Mouse (Mus musculus) cerebellum, adult 18-20 months (tissue): ENCODE data around the gene Gpr162.
A peak's percentile ranks its signal among the peaks of the same experiment; 100 is the strongest.

Source experiments
- DNase-seq, 2 experiments: peaks; one replicate each; pipeline ENCODE4 v3.0.0; 2021

Gene Gpr162

DNA sequence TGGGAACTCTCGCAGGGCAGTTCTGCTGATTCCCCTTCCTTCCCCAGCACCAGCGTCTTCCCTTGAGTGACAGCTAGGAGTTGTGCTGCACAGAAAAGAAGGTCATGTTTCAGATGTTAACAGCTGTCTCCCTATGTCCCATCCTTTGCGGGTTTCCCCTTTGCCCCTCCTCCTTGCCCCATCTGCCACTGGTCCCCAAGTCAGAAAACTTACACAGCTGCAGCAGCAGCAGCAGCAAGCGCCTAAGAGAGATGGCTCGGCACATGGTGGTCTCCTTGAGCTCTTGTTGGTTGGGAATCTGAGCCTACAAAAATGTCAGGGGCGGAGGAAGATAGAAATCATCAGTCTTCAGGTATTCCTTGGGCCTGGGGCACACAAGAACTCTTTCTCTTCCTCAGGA is 15.6 kb upstream of the Gpr162 start:
- no peak for DNase-seq

DNA sequence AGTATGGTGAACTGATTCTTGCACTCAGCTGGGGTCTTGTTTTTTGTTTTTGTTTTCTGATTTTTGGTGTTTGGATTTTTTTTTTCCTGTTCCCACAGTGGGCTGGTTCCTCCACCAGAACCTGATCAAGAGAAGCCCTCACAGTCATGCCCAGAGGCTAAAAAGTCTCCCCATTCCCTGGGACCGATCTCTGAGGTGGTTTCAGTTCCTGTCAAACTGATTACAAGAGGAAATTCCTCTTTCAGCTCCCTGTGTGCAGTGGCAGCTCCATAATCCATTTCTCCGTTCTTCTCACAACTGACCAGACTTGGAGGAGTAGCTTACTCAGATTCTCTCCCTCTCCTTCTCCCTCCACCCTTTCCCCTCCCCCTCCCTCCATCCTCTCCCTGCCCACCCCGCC is 10.6 kb upstream of the Gpr162 start:
- no peak for DNase-seq

DNA sequence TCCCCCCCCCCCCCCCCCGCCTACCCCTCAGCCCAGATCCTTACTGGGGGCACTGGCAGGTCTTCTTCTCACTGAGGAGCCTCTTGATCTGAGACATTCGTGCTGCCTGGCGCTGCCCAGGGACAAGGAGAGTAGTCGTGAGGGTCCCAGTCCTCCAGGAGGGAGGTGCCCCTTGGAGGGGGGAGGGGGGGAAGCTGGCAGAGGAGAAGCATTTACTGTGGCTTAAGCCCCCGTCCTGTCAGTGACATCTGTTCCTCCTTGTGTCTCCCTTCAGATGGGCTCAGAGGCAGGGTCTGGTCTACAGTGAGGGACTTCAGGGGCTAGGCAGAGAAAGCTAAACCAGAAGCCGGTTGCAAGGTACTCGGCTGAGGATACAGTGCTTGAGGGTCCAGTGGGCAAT is 2.8 kb upstream of the Gpr162 start:
- no peak for DNase-seq

DNA sequence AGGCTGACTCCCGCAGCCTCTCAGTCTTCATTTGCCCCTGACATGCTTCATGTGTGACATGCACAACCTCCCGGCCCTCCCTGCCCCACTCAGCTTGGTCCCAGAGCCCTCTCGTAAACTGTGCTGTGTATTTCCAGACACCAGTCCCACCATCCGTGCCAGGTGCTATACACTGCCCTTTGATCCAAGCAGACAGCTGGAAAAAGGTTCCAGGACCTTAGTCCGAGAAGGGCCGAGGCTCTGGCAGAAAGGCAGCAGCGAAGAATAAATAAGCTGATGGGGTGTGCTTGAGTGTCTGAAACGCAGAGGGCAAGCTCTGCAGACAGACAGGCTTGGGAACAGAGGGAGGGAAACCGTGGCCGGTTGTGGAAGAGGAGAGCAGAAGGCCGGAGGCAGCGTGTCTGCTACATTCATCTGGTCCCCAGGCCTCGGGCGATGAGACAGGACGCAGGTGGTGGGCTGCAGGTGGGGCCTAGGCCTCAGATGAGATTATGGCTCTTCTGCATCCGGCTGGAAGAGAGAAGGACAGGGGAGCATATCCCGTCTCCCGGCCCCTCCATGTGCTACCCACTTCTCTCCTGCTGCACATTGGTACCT is 2.1 kb upstream of the Gpr162 start:
- no peak for DNase-seq

DNA sequence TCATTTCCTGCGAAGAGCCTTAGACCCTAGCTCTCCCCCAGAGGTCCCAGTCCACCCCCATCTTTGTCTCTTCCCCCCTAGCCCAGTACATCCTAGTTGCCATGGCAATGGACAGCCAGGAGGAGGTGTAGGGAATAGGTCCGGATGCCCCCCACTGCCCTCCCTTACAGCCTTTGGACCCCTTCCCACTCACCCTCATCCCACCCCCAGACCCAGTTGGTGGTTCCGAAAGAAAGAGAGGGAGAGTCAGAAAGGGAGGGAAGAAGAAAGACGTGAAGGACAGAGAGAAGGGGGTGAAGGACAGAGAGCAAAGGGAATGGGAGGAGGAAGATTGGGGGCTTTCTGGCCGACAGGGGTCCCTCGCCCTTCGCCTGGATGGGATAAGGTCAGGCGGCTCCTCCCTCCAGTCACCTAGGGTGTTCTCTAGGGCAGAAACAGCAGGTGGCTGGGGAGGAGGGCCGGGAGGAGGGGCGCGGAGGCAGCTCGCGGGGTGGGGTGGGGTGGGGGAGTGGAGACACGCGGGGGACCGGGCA is 592 bp downstream of the Gpr162 start:
- DNase-seq: peak; percentile 42 to 54

DNA sequence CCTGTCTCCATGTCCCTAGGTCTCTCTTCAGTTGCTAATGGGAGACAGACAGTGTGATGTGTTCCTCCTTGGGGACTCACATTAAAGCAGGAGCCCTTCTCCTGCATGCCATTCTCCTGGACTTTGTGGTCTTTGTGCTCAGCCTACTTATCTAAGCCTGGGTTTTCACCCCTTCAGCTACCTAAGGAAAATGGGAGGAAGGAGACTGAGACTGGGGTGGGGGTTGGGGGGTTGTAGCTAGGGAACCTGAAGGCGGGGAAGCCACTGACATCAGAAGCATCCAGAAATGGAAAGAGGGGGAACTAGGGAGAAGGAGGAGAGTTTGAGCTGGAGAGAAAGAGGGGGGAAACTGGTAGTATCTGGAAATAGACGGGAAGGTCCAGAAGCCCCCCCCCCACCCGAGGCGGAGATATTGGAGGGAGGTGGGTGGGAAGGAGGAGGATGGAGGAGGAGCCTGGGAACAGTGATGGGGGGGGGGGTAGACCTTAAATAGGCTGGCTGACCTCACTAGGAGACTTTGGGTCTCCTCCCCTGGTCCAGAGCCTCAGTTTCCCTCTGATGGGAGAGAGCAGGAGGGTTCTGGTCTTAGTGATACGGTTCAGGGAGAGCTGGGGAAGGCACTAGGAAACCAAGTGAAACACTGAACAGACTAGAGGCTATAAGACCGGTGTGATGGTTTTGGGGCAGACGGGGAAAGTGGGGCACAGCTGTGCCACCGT is 1.2 kb downstream of the Gpr162 start:
- DNase-seq: peak in 1 of 2 experiments; percentile 33

DNA sequence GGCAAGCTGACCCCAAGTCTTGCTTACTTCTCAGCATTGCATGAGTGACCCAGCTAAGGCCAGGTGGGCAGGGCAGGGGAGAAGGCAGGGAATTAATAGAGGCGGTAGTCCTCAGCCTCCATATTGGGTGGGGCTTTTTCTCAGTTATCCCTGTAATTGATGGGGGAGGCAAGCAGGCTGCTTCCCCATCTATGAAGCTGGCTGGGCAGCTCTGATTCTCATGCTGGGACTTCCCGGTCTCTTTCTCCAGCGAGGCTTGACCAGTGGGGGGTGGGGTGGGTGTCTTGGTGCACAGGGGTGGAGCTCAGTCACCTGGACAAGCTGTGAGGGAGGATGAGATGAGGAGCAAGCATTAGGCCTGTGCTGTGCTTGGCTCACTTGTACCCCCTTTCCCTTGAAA is 2.0 kb downstream of the Gpr162 start:
- peak; percentile 34 to 41 for DNase-seq

DNA sequence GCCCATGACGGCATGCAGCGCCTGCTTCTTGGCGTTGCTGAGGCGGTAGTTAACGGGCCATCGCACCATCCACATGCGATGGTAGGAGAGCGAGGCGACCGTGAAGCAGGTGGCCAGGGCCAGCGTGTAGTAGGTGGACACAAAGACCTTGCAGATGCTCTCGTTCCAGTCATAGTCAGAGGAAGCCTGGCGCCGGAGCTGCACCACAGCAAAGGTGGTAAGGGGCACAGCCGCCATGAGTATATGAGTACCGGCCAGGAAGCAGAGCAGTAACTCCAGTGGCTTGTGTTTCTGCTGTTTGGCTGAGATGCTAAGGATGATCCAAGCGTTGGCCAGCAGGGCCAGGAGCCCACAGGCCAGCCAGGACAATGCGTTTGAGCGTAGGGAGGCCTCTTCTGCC is 2.5 kb downstream of the Gpr162 start:
- DNase-seq: peak in 1 of 2 experiments; percentile 57

DNA sequence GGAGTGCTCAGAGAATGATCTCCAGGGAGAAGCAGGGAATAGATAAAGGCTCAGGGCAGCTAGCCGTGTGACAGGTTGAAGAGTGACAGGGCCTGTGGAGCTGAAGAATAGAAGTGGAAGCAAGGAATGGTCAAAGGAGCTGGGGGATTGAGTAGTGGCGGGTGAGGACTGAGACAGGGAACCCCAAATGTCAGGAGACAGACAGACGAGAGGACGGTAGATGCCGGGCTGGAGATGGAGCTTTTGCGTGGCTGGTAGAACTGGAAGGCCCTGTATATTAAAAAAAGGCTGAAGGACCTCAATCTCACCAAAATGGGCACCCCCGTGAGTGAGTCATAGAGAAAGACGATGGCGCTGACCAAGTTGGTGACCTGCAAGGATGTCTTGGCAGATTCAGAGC is 3.3 kb downstream of the Gpr162 start:
- DNase-seq: peak in 1 of 2 experiments; percentile 45

DNA sequence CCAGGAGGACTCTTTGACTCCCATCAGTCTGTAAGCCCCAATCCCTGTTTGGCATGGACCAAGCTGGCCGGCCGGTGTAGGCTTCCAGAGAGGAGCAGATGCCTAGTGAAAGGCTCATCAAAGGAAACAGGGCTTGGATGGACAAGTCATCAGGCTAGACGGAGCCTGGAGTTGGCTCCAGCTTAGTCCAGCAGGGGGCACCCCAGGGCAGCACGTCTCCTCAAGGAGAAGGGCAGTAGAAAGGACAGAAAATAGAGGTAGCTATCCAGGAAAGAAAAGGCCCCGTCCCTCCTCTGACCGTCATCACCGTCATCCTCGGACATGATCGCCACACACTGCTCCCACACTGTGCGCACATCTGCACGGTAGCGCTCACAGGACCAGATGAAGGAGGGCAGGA is 4.1 kb downstream of the Gpr162 start:
- peak; percentile 93 to 94 for DNase-seq

DNA sequence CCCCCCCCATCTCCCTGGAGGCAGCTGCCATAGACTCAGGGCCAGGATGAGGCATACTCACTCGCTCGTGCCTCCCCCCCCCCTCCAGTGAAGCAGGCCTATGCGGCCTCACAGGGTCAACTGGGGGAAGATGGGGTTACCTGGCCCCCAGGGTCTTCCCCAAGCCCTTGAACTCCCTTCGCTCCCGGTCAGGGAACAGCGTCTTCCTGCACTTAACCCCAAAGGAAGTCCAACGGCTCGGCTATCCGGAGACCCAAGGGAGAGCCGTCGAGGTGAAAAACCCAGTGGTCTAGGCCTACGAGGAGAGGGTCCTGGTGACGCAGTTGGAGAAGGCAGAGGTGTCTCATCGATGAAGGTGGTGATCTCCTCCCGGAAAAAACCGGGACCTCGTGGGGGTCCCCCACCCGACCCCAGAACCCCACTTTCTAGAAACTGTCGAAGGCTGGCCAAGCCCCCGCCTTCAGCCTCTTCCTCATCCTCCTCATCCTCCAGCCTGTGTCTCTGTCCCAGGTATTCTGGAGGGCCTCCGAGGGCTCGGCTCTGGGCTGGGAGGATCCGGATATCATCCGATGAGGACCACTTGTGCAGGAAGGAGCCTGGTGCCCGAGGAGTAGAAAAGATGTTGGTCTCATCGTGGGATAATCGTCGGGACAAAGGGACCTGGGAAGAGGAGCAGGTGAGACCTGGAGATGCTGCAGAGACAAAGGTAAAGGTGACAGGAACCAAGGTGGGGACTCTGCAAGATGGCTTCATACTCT is 5.0 kb downstream of the Gpr162 start:
- DNase-seq: peak in 1 of 2 experiments; percentile 38

DNA sequence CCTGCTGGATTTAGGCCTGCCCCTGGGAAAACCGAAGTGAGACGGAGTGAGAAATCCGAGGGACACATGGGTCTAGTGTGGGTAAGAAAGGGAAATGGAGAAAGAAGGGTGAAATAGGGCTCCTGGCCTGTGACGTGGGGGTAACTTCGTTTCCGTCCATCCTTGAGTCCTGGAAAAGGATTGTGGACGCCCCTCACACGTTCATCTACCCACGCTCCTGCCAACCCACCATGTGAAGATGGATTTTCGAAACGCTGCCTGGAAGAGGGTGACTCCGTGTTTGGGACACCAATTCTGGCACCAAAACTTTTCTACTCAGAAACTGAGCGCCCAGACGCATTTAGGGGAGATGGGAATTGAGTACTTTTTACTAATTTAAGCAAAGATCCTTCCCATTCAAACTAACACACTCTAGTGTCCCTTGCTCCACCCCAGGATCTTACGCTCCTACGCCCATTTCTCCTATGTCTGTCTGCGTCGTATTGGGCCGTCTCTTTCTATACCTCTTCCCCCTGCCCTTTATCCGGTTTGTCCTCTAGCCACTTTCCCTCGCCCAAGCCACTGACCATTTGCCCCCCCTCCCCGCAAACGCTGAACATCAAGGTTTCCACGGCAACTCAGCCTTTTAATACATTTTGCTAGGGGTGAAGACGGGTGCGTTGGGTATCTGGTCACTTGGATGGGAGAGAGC is 5.8 kb downstream of the Gpr162 start:
- peak in 1 of 2 experiments; percentile 26 for DNase-seq

DNA sequence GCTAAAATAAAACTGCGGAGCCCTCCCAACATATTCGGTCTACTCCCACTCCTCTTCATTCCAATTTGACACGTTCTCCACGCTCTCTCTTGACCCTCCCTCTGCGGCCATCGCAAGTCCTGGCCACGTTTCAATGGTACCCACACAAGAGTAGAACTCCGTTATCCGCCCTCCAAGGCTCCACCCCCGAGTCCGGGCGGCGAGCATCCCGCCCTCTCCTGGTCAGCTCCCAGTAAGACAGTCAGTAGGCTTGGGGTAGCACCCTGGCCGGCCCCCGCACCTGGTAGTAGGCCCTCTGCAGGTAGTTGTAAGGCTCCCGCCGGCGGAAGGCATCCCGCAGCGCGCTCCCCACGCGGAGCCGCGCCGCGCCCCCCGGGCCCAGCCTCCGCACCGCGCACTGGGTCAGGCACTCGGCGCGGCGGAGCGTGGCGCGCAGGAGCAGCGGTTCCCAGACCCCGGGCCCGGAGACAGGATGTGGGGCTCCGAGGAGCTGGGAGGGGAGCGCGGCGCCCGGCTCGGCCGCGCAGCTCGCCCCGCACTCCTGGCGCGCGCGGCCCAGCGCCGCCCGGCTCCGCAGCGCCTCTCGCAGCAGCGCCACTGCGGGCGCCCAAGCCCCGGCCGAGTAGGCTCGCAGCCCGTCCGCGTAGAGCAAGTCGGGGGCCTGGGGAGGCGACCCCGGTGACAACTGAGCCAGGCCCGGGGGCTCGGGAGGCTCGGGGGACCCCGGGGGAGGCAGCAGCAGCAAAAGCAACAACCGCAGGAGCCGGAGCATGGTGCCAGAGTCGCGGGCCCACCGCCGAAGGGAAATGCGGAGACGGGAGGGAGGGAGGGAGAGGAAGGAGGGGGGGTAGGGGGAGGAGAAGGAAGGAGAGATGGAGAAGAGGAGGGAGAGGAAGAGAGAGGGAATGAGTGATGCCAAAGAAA is 6.6 kb downstream of the Gpr162 start, which contains the start of gene P3h3:
Gene P3h3 (minus strand): TSS at position 837 of the 924 bp plus-strand sequence.
- peak; percentile 92 for DNase-seq

DNA sequence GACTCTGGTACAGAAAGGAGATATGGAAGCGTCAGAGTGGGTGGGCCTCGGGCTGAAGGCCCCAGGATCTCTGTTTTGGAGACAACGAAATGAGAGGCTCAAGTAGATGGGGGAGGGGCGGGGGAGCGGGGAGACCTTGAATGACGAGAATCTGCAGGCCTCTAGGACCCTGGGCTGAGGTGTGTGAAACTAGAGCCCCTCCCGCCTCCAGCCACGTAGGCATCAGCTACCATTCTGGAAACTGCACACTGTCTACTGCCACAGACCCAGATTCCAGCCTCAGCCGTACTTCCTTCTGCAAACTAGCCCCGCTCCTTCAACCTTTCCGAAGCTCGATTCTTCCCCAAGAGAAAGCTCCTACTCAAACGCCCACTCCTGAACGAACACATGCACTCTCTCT is 7.5 kb downstream of the Gpr162 start:
- DNase-seq: peak; percentile 43 to 45

DNA sequence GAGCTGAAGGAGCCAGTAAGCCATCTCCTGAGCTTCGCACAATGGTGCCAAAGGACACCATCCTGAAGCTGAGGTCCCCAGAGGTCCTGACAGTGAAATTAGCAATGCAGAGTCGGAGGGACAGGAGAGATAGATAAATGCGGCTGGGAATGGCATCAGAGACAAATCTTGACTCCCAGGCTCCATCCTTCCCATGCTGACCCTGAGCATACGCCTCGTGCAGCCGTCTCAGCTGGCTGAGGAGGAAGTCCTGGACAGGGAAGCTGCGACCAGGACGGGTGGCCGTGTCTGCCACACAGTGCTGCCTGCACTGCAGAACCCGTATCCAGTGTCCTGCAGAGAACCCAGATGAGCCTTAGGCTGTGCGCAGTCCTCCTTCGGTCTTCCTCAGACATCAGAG is 9.1 kb downstream of the Gpr162 start:
- DNase-seq: no peak

DNA sequence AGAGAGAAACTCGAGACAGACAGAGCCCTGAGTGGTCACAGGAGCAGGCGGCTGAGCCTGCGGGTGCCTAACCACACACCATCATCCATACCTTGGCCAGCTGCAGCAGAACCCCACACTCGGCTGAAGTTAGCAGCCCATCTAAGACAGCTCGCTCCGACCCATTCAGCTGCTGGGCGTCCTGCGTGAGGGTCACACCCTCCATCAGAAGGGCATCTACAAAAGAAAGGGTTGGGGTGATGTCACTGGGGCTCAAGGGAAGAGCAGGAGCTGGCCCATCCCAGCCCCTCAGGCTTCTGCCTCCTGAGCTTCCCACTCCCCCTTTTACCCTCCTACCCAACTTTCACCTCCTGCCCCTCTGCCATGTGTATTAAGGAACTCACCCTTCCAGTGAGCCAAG is 13.2 kb downstream of the Gpr162 start:
- no peak for DNase-seq

DNA sequence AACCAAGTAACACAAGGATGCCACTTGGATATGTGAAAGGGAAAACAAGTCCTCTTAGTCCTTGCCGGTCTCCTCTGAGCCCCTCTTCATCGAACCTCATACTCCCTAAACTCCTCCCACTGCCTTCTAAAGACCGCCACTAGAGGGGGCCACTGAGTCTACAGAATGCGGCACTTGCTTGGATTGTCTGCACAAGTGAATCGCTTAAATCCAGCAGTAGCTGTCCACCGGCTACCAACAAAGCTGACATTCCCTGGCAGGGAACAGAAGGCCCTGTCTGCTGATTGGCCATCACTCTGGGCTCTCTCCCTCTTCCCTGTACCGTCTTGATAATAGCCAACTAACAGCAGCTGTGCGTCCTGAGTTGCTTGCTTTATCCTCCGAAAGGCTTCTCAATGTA is 16.5 kb downstream of the Gpr162 start:
- DNase-seq: peak; percentile 95

DNA sequence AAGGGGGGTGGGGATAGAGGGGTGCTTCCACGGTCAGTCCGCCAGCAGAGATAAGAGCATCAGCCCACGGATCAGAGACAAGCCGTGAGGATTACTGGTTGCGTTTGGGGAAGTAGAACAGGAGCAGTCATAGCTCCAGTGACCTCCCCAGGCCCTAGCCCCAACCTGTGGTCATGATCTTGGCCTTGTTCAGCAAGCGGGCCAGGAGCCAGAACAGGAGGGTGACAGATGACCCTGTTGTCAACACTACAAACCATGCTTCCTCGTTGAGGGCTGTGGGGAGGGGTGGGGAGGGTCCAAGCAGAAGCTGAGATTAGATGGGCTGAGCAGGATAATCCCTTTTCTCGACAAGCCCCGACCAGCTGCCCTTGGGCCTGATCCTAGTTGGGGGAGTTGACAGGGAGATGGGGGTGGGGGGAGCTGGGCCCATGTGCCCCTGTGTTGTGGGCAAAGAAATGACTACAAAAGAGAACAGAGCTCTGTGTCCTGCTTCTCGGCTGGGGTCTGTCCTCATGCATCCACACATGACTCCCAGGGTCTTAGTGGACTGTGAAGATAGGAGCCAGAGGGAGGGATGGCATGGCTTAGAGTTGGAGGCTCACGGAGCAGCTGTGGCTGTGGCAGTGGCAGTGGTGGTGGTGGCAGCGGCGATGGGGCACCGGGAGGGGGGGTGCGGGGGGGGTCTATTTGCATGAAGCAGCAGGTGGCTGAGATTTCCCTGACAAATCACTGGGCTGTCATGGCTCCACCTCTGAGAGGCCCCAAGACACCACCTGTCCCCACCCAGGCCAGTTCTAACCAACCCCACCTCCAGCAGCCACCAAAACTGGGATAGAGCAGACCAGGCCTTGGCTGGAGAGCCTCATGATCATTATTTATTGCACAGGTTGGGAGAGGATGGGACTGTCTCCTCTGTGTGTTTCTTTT is 23.3 kb downstream of the Gpr162 start, which contains the start of gene Gnb3:
Gene Gnb3 (minus strand): TSS at position 35 of the 927 bp plus-strand sequence.
- DNase-seq: no peak

DNA sequence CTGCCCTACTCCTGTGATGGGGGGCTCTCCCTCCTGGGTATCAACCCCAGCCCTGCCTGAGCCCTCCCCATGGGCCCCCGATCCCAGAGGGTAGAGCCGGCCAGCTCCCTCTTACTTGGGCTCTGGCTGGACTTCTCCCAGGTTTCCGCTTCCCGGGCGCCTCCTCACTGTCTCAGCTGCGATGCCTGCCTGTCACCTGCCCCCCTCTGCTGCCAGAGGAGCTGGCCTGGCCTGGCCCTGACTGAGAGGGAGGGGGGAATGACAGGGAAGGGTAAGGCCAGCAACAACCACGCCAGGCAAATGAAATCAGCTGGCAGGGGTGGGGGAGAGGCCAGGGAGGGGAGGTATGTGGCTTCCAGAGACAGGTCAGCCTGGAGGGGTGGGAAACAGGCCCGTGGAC is 24.0 kb downstream of the Gpr162 start:
- DNase-seq: no peak

DNA sequence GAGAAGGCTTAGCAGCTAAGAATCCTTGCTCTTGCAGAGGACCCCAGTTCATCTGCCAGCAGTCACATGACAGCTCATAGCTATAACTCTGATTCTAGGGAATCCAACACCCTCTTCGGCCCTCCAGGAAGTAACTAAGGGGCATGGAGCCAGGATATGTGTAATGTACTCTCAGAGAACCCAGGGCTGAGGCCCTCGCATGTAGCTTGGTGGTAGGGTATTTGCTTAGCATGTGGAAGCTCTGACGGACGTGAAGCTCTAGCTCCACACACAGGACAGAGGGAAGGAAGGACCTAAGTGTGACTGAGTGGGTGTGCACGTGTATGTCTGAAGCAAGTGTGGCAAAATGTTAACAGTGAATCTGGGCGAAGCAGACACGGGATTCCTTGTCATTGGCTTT is 27.4 kb downstream of the Gpr162 start:
- DNase-seq: no peak

DNA sequence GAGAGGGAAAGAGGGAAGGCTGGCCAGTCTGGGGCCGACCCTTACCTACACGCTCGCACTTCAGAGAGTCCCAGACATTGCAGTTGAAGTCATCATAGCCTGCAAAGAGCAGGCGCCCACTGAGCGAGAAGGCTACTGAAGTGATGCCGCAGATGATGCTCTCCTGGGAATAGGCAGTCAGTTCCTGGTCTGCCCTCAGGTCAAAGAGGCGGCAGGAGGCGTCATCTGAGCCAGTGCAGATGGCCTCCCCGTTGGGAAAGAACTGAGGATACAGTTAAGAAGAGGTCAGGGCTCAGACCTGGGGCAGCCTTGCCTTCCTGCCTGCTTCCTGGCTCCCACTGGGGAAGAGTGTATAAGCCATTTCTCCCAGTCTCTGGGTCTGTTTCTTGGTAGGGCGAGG is 28.3 kb downstream of the Gpr162 start:
- no peak for DNase-seq
